Mouse (Mus musculus) spleen, adult 2 months (tissue): ENCODE results near the gene Mlana.

Source experiments
- CTCF ChIP-seq: fragments of 200-500 bp; IDR thresholded peaks from 2 replicates; pipeline ENCODE4 v1.5.1; 2011; ENCODE audit warnings: mild to moderate bottlenecking, inconsistent platforms; ENCODE audit not compliant: insufficient read depth, insufficient read length, insufficient replicate concordance; ENCODE audit errors: extremely low read depth
- POLR2A ChIP-seq: fragments of 200-500 bp; IDR thresholded peaks from 2 replicates; pipeline ENCODE4 v1.6.1; 2011; ENCODE audit warnings: low read depth, low read length, inconsistent platforms

- no peak for TF ChIP-seq POLR2A
- TF ChIP-seq CTCF: no peak
Measured at GRCm38 (mm10) chr19:29708461-29708860, 10.8 kb downstream of the Mlana start.
